Mouse (Mus musculus) kidney, adult 11 months (tissue): ENCODE data around the gene Hcrt.

Source experiments
- DNase-seq: peaks from one replicate; pipeline ENCODE4 v3.0.0; 2022

Gene Hcrt

DNA sequence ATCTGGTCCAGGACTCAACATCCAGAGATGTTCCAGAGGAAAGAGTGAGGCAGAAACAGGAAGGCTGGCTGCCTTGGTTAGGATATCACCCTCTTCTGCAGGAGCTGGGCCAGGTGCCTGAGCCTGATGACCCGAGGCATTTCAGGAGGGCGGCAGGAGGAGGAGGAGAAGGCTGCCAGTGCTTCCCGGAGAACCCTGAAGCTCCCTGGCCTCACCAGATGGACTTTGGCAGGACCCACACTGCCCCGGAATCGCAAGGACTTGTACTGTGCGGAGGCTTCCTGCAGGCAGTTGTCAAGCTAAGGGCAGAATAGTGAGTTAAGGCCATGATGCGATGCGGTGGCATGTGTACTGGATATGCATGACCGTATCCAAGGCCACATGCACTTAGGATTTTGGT lies 4.0 kb upstream of the Hcrt start:
- DNase-seq: peak; percentile 74

DNA sequence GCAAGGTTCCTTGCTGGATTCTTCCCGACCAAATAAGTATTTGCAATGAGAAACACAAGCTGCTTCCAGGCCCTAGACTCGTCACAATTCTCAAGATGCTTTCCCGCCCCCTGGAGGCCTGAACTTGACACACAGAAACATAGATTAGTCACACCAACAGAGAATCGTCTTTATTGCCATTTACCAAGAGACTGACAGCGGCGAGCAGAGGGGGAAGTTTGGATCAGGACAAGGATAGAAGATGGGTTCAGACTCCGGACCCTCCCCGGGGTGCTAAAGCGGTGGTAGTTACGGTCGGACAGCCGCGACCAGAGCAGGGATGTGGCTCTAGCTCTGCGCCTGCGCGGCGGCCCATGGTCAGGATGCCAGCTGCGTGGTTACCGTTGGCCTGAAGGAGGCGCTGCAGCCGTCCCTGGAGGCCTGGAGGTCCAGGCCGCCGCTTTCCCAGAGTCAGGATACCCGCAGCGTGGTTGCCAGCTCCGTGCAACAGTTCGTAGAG lies 1.1 kb downstream of the Hcrt start:
- DNase-seq: peak; percentile 84

DNA sequence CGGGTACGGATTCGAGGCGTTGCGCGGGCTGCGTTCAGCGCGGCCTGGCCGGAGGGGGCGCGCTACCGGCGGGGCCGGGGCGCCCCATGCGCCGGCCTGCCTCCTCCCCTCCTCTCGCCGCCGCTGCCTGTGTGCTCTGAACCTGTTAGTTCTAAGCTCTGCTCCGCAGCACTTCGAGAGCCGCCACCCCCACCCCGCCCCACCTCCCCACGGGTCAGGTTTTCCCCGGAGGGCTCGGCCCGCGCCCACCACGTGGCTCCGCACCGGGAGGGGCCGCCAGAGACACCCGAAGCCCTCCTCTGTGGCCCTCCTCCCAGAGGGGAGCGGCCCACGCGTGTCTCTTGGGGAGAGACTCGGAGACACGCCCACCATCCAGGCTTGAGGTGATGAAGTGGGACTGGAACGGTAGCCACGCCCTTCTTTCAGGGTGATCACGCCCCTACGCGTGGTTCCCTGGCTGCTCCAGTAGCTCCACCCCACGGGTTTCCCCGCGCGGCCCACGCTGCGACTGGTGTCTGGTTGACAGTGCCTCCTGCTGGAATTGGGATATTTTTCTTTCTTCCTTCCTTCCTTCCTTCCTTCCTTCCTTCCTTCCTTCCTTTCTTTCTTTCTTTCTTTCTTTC lies 3.0 kb downstream of the Hcrt start, which contains the start of gene Kcnh4:
Gene Kcnh4, minus strand, starts transcription at position 332 of the 623 bp plus-strand sequence.
- peak; percentile 47 for DNase-seq

GRCm38 (mm10) chr11:100758707-100759610 lies 3.8 kb downstream of the Hcrt start:
- DNase-seq: no peak

DNA sequence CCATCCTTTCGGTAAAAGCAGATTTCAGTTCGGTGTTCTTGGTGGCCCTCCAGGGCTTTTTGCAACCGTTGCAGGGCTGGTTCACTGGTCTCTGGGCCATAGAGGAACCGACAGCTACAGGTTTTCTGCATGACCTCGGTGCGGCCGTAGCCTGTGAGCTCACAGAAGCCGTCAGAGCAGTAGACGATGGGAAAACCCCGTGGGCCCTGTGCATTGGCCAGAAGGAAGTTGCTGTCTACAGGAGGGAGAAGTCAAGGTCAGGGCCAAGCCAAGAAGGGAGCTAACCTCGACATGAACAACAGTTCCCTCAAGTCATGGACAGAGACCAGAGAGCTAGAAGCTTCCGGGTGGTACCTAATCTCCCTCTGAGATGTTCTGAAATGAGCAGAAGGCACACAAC lies 5.2 kb downstream of the Hcrt start:
- DNase-seq: no peak

DNA sequence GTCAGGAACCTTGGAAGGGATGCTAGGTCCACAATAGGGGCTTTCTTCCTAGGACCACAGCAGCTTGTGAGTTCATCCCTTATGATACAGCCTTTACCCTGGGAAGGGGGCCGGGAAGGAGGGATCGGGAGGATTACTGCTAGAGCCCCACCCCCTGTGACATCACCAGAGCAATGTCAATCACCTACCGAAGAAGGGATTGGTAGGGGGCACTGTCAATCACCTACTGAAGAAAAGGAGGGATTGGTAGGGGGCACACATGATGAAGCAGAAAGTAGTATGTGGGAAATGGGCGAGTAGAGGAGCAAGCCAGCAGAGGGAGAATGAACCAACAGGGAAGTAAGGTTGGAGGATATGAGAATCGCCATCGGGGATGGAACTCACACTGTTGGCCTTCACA lies 6.3 kb downstream of the Hcrt start:
- DNase-seq: no peak

DNA sequence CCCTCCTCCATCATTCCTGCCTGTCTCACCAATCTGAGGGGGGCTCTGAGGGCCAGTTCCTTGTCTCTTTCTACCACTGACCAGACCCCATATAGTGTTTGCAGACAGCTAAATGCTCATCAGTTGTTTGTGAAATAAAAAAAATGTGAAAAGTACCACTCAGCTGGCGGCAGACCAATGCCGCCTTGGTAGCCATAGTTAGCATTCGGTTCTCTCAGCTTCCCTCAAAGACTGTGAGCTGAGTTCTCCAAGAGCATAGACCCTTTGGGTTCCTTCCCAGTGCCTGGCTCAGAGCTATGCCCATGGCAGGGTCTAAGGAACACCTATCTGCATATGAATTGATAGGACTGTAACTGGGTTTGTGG lies 8.1 kb downstream of the Hcrt start:
- DNase-seq: no peak

DNA sequence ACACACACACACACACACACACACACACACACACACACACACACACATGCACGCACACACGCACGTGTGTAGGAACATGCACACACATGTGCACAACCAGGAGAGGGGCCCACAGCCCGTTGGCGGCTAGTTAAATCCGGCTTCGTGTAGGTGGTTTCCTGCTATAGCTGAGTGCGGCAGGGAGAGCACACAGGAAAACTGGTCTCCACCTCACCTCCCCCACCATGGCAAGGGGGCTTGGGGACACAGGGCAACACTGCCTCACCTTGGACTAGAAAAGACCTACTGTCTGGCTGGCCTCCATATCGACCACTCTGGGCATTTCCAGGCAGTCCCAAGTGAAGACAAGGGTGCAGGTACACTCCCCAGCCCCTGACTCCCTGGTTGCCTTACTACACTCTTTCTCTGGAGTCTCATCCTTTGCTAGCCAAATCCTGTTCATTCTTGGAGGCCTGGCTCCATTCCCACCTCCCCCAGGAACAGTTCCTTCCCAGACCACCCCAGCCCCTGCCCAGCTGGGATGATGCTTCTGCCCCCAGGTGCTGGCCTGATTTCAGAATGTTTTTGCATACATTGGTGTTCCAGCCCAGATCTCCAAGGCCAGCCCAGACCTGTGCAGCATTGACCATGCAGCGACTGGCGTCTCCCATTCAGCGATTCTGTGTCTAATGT lies 8.6 kb downstream of the Hcrt start:
- DNase-seq: no peak

GRCm38 (mm10) chr11:100752294-100752693 lies 10.4 kb downstream of the Hcrt start:
- no peak for DNase-seq

GRCm38 (mm10) chr11:100750127-100750526 lies 12.6 kb downstream of the Hcrt start:
- DNase-seq: no peak

DNA sequence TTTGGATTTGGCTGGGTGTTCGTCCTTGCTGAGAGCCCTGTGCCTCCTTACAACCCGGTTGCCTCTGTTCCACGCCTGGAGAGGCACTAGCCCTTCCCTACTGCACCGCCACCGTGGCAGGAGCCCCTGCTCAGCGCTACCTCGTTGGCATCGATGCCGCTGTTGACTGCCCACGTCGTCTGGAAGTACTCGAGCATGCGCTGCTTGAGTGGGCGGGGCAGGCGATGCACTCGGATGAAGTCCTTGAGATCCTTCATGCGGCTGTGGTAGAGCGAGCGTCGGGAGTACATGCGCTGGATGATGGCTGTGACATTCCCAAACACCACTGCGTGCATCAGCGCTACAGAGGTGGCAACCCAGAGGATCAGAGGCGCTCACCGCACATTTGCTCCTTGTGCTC lies 13.3 kb downstream of the Hcrt start:
- DNase-seq: no peak

- DNase-seq: no peak
Measured at GRCm38 (mm10) chr11:100748620-100749019, 14.1 kb downstream of the Hcrt start.

DNA sequence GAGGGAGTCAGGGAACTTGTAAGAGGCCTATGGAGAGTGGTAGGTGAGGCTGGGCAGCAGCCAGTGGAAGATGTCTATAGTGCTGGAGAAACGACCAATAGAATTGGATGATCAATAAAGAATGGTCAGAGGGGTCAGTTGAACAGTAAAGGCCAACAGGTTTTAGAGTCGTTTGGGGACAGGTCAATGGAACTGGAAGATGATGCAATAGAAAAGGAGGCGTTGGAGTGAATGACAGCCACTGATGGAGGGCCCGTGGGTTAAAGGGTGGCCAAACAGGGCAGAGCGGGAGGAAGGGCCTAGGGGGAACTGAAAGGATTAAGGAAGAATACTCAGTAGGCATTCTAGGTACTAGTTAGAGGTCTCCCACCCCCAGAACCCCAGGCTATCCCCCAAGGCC lies 15.6 kb downstream of the Hcrt start:
- DNase-seq: no peak

DNA sequence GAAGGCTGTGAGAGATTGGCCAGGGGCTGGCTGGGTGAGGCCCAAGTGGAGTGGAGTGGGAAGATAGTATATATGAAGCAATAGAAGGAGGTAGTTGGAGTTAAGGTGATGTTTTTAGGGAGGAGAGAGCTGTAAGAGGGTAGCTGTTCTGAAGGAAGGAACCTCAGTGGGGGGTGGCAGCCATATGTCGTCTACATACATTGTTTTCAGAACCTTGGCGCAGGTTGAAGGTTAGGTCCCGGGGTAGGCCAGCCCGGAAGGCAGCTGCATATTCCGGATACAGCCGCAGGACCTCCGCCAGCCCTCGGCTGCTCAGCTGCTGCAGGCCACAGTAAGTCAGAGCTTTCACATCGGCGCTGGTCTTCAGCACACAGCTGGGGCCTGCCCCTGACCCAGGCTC lies 16.2 kb downstream of the Hcrt start:
- DNase-seq: no peak

DNA sequence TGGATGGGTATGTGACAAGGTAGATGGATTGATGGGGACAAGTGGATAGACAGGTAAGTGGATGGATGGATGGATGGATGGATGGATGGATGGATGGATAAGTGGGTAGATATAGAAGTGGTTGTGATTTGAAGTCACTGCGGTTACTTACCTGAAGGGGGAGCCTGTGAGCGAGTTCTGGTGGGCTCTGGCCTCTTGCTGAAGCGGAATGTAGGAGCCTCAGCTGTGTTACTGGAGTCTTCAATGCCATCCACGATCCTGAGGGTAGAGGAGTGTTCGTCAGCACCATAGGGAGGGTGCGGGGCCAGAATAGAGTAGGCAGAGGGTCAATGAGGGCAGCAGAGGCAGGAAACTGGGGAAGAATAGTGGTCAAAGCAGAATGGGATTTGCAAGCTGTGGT lies 17.6 kb downstream of the Hcrt start:
- DNase-seq: no peak

- DNase-seq: peak; percentile 85
Measured at GRCm38 (mm10) chr11:100741348-100741747, 21.4 kb downstream of the Hcrt start.

DNA sequence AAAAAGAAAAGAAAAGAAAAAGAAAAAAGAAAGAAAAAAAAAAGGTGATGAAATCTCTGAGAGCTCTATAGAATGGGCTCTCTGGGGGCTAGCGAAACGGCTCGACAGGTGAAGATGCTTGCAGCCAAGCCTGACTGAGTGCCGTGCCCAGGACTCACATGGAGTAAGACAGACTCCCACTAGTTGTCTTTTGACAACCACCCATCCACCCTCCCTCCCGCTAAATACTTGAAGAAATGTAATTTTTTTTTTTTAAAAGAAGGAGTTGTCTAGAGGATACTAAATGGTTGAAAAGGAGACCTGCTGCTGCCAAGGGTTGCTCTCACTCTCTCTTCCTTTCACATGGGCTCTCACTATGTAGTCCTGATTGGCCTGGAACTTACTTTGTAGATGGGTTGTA lies 24.0 kb downstream of the Hcrt start:
- no peak for DNase-seq

DNA sequence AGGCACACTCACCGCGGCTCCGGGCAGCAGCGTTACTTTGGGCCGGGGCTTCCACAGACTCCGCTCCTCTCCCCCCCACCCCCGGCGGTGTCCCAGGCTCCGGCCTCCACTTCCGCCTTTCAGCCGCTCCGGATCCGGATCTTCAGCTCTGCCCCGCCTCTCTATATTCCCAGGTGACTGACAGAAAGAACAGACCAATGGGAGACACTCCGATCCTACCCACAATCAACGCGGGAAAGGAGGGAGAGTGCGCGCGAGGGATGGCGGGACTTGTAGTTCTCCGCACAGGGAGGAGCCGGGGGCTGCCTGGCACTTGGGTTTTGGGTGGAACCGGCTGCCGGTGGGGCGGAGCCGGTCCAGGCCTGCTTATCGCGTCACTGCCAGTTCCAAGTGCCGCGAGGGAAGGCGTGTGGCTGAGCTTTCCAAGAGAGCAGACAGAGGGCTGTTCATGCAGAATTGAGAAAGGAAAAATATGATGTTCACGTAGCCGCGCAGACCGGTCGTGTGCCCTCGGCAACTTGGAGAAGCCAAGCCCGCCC lies 24.6 kb downstream of the Hcrt start, which contains the start of gene Rab5c:
Gene Rab5c, minus strand, starts transcription at position 150 of the 539 bp plus-strand sequence.
- peak; percentile 99 for DNase-seq

DNA sequence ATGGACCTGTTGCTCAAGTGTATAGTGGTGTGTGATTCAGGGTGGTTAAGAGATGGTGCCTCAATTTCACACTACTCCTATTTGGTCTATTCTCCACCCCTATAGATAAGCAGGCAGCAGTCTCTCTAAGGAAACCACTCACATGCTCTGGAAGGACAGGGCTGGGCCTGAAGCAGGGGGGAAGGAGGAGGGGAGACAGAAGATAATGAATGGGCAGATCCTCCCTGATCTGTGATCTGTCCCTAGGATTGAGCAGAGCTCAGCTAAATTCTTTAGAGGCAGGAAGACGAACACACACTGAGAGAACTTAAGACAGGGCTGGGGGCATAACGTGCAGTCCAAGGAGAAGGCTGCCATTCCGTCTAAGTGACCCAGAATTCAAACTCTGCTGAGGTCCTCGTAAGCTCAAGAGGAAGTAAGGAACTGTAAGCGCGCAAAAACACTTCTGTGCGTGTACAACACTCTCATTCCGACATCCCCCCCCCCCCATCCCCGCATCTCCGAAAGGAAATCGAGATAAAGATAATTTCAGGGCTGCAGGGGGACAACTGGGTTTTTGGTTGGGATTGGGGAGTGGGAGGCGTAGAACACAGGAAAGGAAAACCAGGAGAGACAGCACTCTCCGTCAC lies 25.5 kb downstream of the Hcrt start:
- DNase-seq: peak; percentile 50

GRCm38 (mm10) chr11:100736746-100737080 lies 26.0 kb downstream of the Hcrt start:
- no peak for DNase-seq

DNA sequence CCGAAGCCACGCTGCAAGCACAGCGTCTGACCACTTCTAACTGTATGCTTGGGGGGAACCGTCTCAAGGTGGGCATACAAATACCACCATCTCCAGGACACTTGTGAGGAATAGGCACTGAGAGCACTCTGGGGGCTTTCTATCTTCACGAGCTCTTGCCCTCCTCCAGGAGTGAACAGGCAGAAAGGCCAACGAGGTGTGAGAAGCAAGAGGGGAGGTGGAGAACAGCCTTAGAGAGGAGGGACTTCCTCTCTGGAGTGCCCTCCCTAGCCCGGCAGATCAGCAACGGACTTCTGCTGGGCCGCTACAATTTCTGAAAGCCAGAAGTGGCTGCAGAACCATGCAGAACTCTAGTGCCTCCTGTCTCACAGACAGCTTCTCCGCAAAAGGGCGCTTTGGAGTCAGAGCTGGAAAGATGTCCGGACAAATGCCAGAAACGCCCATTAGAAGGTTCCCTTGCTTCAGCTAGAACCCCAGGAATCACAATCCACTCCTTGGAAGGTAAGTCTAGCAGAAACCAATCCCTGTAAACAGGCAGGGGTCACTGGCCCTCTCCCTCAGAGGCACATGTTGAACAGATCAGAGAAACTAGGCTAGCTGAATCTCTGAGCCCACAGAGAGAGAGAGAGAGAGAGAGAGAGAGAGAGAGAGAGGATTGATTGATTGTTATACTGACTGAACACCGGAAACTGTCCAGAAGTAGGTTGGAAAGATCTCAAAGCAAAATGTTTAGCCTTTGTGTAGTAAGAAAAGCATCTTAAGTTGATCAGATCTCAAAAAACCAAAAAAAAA lies 26.6 kb downstream of the Hcrt start:
- no peak for DNase-seq
